Mouse (Mus musculus) megakaryocyte-erythroid progenitor cell, adult 5-6 weeks (primary cell): ENCODE results near the gene Pxdc1. TPM values are rescaled to one million over a fixed set of nuclear protein-coding genes. Genes with fewer than 3 reads are reported as not detected.

ENCODE experiments used
- ATAC-seq: replicated peaks from 2 replicates; pipeline ENCODE4 v1.8.0; 2016; ENCODE audit warnings: mild to moderate bottlenecking, inconsistent platforms; ENCODE audit not compliant: severe bottlenecking, poor library complexity, low FRiP score, low TSS enrichment
- total RNA-seq, 2 experiments: library from RNA; stranded (forward) in 1 of 2; stranded (reverse) in 1 of 2; fragments of 200-1000, 215-1000 nt in 1 of 2; fragments of >200 nt in 1 of 2; fragmentation: Nextera tagmentation in 1 of 2; gene quantifications; 2 replicates each; pipeline ENCODE4 v1.2.3; 2014 to 2017

The Pxdc1 gene
- total RNA-seq, 2 experiments from 2014 or later: not detected

DNA sequence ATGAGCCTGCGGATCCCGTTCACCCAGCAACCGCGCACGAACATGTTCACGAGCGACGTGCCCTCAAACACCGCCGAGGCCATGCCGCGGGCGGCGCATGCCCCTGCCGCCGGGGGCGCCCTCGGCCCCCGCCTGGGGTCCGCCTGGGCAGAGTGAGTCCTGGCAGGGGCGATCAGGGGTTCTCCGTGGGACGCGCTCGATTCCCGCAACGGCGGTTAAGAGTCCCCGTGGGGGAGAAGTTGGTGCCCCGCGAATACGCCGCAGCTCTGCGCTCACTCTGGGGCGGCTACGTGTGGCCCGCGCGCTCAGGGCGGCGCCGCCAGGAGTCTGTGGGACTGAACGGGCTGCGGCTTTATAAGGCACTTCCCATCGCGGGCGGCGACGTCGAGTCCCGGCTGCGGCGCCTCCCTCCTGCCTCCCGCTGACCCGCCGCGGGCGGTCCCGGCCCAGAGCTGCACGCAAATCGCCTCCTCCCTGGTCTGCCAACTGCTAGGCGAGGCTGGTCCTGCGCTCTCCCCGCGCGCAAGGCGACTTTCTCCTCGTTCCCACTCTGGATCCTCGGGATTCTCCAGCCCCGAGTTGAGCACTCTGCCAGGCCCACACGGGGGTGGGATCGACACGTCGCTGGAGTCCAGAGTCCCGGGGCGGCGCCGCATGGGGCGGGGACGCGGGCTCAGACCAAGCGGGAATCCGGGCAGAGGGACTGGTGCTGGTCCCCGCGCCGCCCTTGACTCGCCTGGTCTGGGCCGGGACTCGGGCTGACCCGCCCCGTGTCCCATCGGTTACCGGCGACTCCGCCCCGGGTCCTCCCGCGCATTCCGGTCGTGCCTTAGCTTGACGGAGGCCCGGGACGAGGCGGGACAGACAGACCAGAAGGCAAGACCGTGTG, 689 bp downstream of the Pxdc1 start:
- no peak for ATAC-seq

- ATAC-seq: no peak
Observed at GRCm38 (mm10) chr13:34652016-34652352, 1.3 kb downstream of the Pxdc1 start.

DNA sequence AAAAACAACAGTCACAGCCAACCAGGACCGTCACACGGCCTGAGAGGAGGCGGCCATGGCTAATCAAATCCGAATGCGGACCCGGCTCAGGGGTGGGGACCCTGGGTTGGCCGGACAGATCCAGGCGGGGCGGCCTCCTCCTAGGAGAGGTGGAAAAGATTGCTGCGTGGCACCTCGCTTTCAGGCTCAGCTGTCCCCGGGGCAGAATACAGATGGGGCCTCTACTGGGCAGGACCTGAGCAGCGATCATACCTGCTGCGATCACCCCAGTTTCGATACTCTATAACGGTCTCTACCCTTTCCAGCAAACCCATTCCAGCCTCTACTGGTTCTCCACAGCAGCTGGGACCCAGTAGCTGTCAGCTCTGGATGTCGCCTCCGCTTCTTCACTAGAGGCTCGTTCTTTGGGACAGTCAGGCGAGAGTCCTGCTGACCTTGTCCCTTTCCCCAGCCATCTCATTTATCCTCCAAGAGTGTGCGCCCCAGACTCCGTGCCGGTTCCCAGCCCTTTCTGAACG, 1.8 kb downstream of the Pxdc1 start:
- ATAC-seq: no peak

- no peak for ATAC-seq
Observed at GRCm38 (mm10) chr13:34650953-34651352, 2.3 kb downstream of the Pxdc1 start.

GRCm38 (mm10) chr13:34650371-34650770, 2.9 kb downstream of the Pxdc1 start:
- no peak for ATAC-seq

DNA sequence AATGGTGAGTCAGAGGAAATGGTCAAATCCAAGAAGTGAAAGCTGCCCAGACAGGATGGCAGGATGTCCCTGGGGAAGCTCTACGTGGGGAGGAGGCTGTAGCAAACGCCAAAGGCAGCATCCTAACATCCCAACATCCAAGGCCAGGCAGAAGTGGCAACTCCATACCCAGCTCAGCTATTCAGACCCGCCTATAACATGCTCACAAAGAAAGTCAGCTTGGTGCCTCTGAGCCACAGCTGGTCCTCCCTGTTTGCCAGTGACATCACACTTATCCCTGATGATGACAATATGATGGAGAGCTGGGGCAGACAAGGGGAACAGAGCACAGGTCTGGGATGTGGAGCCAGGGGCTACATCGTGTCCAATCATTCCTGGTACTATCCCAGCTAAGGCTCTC, 5.5 kb downstream of the Pxdc1 start:
- ATAC-seq: no peak

DNA sequence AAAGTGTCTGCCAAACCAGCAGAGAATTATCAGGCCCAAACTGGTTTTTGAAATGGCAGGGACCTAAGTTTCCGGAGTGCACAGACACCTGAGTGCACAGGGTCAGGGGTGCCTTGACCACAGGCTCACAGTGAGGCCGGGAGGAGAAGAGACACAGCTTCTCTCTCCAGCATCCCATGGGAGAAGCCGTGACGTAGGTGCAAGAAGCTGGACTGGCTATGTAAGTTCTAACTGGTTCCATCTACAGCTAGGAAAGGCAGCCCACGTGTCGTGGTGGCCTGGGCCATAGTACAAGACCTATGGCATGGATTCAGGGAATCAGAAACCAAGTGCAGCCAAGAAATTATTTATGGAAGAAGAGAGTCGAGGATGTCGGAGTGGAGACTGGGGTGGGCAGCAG, 6.1 kb downstream of the Pxdc1 start:
- no peak for ATAC-seq

- no peak for ATAC-seq
Observed at GRCm38 (mm10) chr13:34646240-34646750, 7.0 kb downstream of the Pxdc1 start.

DNA sequence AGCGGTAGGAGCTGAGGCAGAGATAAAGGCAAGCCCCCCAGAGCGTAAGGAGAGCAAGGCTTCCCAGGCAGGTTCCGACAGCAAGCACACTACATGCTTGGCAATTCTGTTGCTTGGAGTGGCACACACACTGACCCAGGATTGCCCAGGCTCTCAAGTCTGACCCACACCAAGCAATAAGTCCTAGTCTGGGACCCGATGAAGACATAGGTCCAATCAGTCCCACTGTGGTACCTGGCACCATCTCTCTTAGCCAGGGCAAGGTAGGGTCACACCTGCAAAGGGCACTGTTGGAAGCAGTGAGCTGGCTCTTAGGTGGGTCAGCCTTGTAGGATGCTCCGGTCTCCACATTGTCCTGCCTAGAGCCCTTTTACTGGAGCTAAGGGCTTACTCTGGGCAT, 7.8 kb downstream of the Pxdc1 start:
- no peak for ATAC-seq

DNA sequence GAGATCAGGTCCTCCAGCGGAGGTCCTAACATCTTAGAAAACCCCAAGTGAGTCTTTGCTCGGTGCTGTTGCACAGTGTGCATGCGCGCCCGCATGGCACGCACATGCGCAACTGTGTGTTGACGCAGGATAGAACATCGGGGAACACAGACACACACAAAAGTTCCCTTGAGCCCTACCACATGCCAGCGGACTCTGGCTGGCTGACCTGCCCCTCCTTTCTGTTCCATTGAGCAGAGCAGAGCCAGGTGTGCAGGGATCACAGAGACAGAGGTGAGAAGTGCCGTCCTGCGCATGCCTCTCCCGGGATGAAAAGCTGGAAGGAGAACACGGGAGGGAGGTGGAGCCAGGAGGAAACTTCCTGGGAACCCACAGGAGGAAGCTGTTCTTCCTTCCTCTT, 8.9 kb downstream of the Pxdc1 start:
- no peak for ATAC-seq

GRCm38 (mm10) chr13:34643926-34644325, 9.4 kb downstream of the Pxdc1 start:
- ATAC-seq: no peak

- no peak for ATAC-seq
Observed at GRCm38 (mm10) chr13:34642941-34643875, 10.1 kb downstream of the Pxdc1 start.

DNA sequence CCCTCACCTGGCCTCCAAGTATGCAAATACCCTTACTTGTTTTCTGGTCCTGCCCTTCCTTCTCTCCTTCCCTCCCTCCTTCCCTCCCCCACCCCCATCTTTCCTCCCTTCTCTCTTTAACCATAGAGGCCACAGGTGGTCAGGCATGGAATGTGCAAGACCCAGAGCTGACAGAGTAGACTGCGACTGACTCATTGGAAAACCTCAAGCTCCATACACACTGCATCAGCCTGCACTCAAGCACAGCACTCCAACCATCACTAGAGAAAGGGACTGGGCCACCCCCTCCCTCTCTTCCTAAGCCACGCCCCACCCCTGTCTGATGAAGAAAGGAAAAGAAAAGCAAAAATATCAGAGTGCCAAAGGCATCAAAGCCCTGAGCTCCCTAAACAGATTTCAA, 12.2 kb downstream of the Pxdc1 start:
- no peak for ATAC-seq

GRCm38 (mm10) chr13:34635978-34636377, 17.3 kb downstream of the Pxdc1 start:
- peak; percentile 66 for ATAC-seq

DNA sequence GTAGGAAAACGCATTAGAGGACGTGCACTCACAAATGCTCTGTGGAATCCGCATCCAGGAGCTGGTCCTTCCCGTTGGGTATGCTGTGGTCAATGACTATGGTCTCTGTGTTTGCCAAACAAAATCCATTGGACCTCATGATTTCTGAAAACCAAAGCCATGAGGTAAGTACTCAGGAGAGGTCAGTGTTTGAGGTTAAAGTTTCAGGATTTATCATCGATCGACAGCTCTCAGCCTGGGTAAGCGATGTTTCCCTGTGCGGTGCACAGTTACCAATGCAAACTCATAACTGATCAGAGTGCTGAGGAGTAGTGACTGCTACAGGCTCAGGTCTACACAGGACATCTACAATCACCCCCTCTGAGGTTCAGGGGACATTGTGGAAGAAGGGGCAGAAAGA, 23.0 kb downstream of the Pxdc1 start:
- no peak for ATAC-seq

DNA sequence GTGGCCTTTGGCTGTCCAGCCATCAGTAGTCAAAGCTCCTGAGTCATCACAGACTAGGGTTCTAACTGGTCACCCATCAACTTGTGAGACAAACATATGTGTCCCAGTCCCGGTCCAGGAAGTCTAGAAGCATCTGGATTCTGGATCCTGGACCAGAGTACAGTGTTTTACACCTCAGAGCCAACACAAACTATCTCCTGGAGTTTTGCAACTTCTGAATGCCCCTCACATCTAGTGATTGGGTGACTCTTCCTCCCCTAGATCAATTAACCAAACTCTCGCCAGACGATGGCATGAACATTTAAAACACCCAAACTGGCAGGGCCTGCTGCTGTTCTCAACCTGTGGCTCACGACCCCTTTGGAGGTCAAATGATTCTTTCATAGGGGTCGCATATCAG, 23.5 kb downstream of the Pxdc1 start:
- ATAC-seq: no peak

DNA sequence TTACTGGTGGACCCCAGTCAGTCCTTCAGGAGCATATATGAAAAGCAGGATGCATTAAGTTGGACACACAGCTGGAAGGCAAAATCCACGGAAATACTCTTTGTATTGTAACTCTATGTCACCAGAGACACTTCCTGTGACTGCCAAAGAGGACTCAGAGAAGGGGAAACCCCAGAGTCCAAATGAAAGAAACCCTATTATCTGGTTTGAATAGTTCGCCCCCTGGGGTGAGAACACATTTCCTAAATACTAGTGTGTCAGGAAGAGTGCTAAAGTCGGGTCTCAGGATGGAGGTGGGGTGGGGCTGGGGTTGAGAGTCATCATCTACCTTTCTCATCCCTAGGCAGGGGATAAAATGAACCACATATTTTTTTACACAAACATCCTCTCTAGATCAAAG, 25.8 kb downstream of the Pxdc1 start:
- no peak for ATAC-seq

- ATAC-seq: no peak
Observed at GRCm38 (mm10) chr13:34624414-34624813, 28.9 kb downstream of the Pxdc1 start.

DNA sequence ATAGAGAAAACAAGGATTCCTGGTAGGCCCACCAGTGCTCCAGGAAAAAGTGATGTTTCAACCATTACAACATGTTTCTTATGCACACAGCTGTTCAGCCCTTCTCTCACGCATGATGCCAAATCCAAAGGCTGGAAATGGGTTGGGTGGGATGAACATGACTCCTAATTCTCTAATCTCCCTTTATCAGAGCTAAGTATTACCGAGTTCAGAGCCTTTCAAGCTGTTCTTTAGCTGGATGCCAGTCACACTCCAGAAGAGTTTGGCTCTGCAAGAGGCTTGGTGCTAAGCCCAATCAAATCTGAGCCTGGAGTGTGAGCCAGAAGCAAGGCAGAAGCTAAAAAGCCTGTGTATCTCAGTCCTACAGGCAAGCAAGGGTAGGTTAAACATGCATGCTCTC, 40.9 kb downstream of the Pxdc1 start:
- no peak for ATAC-seq

GRCm38 (mm10) chr13:34609711-34610110, 43.6 kb downstream of the Pxdc1 start:
- ATAC-seq: no peak
